In the genomic region with DNA sequence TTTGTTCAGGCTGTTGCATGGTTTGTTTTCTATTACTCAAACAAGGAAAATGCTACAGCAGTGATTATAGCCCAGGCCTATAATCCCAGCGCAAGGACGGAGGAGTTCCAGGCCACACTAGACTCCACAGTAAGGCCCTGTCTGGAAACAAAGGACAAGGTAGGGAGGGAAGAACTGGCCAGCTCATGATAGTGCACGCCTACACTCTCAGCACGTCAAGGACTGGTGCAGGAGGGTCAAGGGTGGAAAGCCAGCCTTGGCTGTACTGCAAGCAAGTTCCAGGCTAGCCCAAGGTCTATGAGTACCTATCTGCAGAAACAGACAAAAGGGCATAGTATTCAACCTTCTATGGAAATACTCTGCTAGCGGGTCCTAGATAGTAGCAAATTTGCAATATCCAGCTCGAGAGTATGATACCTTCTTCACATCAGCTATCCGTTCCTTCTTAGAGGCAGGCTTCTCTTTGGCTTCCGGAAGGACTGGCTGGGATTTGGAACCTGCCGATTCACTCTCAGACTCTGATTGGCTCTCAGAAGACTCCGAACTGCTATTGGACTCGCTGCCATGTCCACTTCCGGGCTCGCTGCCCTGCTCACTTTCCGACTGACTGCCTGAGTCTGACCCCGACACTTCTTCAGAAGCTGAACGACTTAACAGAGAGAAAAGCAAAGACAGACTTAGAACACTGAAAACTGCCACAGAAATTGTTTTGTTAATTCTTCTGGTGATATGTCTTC, we compare ENCODE assay signal across 15 mouse cellular contexts. TPM values are rescaled to one million over a fixed set of nuclear protein-coding genes. Genes with fewer than 3 reads are reported as not detected.
DNase-seq lines count a peak whose midpoint lies in the region; ATAC-seq and TF ChIP-seq lines count a peak whose summit lies in the region.
"Had no signal": no experiment of that assay in that cellular context is flagged by ENCODE, and none has a peak within 500 bp of the region (broad histone marks: within the 10 kb centered on the region; RNA-seq: fewer than 3 reads in every experiment).

No protein-coding gene starts in this region.

- peaks cover 7% of the 10 kb centered on the region; the same call in 1 of the 2 replicates for H3K4me1 ChIP-seq in midbrain, embryonic 10.5 days
- H3K4me1 ChIP-seq in midbrain, embryonic 16.5 days (ENCODE audit: control insufficient read depth, insufficient read depth, low read length), result peaks cover 20% of the 10 kb centered on the region
- no peaks in the 10 kb centered on the region for H3K4me1 ChIP-seq in stomach, postnatal 0 days (replicated peaks; ENCODE audit: control insufficient read depth, insufficient read depth)

- no peak for ATAC-seq in midbrain, embryonic 16.5 days
- ATAC-seq in stomach, postnatal 0 days (ENCODE audit: low FRiP score, low TSS enrichment), result 0 out of 2 replicates have a peak, but pooled peaks have one; percentile 15

- no peaks in the 10 kb centered on the region for H3K27me3 ChIP-seq in midbrain, embryonic 10.5 days (ENCODE audit: low read depth, poor library complexity, severe bottlenecking)
- H3K27me3 ChIP-seq in midbrain, embryonic 16.5 days (ENCODE audit: control insufficient read depth, insufficient read depth, low read depth, low read length), result no peaks in the 10 kb centered on the region
- H3K27me3 ChIP-seq in stomach, postnatal 0 days (ENCODE audit: control insufficient read depth, insufficient read depth, low read length), result no peaks in the 10 kb centered on the region
- H3K27me3 ChIP-seq: limb, embryonic 13.5 days; stomach, embryonic 15.5 days had no signal

- no peak overlapping the region for H3K9ac ChIP-seq in midbrain, embryonic 16.5 days (ENCODE audit: low read depth, low read length)
- no peak overlapping the region for H3K9ac ChIP-seq in stomach, postnatal 0 days (ENCODE audit: low read length)
- H3K9ac ChIP-seq: limb, embryonic 13.5 days; stomach, embryonic 15.5 days had no signal

- no peak for TF ChIP-seq EP300 in stomach, postnatal 0 days (optimal IDR thresholded peaks at IDR 0.05)

- no peaks in the 10 kb centered on the region for H3K9me3 ChIP-seq in midbrain, embryonic 10.5 days (replicated peaks)
- no peaks in the 10 kb centered on the region for H3K9me3 ChIP-seq in midbrain, embryonic 16.5 days (replicated peaks; ENCODE audit: control insufficient read depth, low read length, poor library complexity, severe bottlenecking)
- no peaks in the 10 kb centered on the region for H3K9me3 ChIP-seq in stomach, postnatal 0 days (ENCODE audit: control insufficient read depth, low read length)
- H3K9me3 ChIP-seq: G1E; limb, embryonic 13.5 days; stomach, embryonic 15.5 days had no signal

- intact Hi-C loops in gastrocnemius, postnatal 36 days (cut with DNase I), result no loop called here

- no peak overlapping the region for H3K4me2 ChIP-seq in midbrain, embryonic 16.5 days (ENCODE audit: low read length)
- no peak overlapping the region for H3K4me2 ChIP-seq in stomach, postnatal 0 days (replicated peaks; ENCODE audit: low read depth)
- H3K4me2 ChIP-seq: limb, embryonic 13.5 days; stomach, embryonic 15.5 days had no signal

- H3K27ac ChIP-seq in midbrain, embryonic 10.5 days (replicated peaks), result 0 out of 2 replicates have a peak overlapping the region, but pooled peaks have one; percentile 6
- H3K27ac ChIP-seq in midbrain, embryonic 16.5 days (ENCODE audit: low read length), result no peak overlapping the region
- H3K27ac ChIP-seq in stomach, postnatal 0 days (replicated peaks), result 0 out of 2 replicates have a peak overlapping the region, but pooled peaks have one; percentile 14
- H3K27ac ChIP-seq: limb, embryonic 13.5 days; stomach, embryonic 15.5 days had no signal

- peaks cover 86% of the 10 kb centered on the region for H3K36me3 ChIP-seq in midbrain, embryonic 10.5 days
- peaks cover 2% of the 10 kb centered on the region; the same call in 1 of the 2 replicates for H3K36me3 ChIP-seq in midbrain, embryonic 16.5 days (ENCODE audit: control insufficient read depth, insufficient read depth, low read length)
- peaks cover 10% of the 10 kb centered on the region for H3K36me3 ChIP-seq in stomach, postnatal 0 days (ENCODE audit: control insufficient read depth, insufficient read depth, low read length)

- no peak for TF ChIP-seq CTCF in stomach, postnatal 0 days (IDR thresholded peaks at IDR 0.05; ENCODE audit: low read depth)

- H3K4me3 ChIP-seq in midbrain, embryonic 10.5 days, result no peak overlapping the region
- no peak overlapping the region for H3K4me3 ChIP-seq in midbrain, embryonic 16.5 days (ENCODE audit: low read depth, low read length)
- no peak overlapping the region for H3K4me3 ChIP-seq in stomach, postnatal 0 days (ENCODE audit: low read depth, low read length)
- H3K4me3 ChIP-seq: limb, embryonic 13.5 days; myocyte; stomach, embryonic 15.5 days had no signal

- DNase-seq in gastrocnemius, postnatal 25 days, result peak; percentile 27
- no peak for DNase-seq in gastrocnemius, postnatal 36 days
- DNase-seq in midbrain, embryonic 10.5 days (ENCODE audit: low spot score), result no peak
- peak; percentile 33 for DNase-seq in induced T-regulatory cell, adult 2 months (ENCODE audit: low read depth)
- DNase-seq in stomach, postnatal 0 days (ENCODE audit: low spot score), result no peak
- no peak for DNase-seq in ovary, postnatal 14 days (ENCODE audit: low spot score)
- DNase-seq: cerebellum, adult 9-10 months; kidney, adult 11 months; kidney, postnatal 4 days; lung, postnatal 4 days had no signal

- WGBS in midbrain, embryonic 10.5 days, result 92% methylated on average over 16 of the region's 16 CpGs
- 91% methylated on average over 16 of the region's 16 CpGs for WGBS in midbrain, embryonic 16.5 days
- WGBS in stomach, postnatal 0 days, result 88% methylated on average over 16 of the region's 16 CpGs

RNA-seq across cellular contexts. Expression of gene Chd2, which starts 22.4 kb away (rescaled TPM):
- 10 to 100 TPM; 30.2 to 38.4 TPM for total RNA-seq in gastrocnemius, postnatal 25 days (2021)
- total RNA-seq in gastrocnemius, postnatal 36 days (2021), result 10 to 100 TPM; 22.4 to 39.9 TPM
- polyA plus RNA-seq in midbrain, embryonic 10.5 days (2016; fragmentation: Nextera tagmentation; extraction: Ambion mirVana), result 39.6 and 48.3 TPM in 2 replicates
- polyA plus RNA-seq in midbrain, embryonic 16.5 days (2015; fragmentation: Nextera tagmentation; extraction: Ambion mirVana), result 44.8 and 49.0 TPM in 2 replicates
- polyA plus RNA-seq in stomach, postnatal 0 days (2015; fragmentation: Nextera tagmentation; extraction: Ambion mirVana), result 15.9 and 18.0 TPM in 2 replicates

Comparison
In these comparisons a context has a peak if more than half of its experiments do, and no peak if none do; other contexts are left out.
1. DNase-seq: peak in gastrocnemius, postnatal 25 days (single experiment) and induced T-regulatory cell, adult 2 months (single experiment); none in gastrocnemius, postnatal 36 days (0 of 2), midbrain, embryonic 10.5 days (single experiment), stomach, postnatal 0 days (single experiment) and ovary, postnatal 14 days (single experiment).